Mouse (Mus musculus) hindbrain, embryonic 14.5 days (tissue): ENCODE results near the gene Thy1. TPM values are rescaled to one million over a fixed set of nuclear protein-coding genes. Genes with fewer than 3 reads are reported as not detected.

ENCODE experiments used
- ATAC-seq: fragments of 200-750 bp; cut with Nextera tagmentation; 2 replicates; pipeline ENCODE4 v1.8.0; 2017; ENCODE audit warnings: moderate number of reproducible peaks, mild to moderate bottlenecking, moderate TSS enrichment, moderate library complexity; ENCODE audit not compliant: low FRiP score
- DNase-seq: peaks from one replicate; pipeline ENCODE4 v3.0.0-alpha.2; 2015; ENCODE audit warnings: low spot score
- H3K27ac ChIP-seq: fragments of 300-500 bp; sonication (generic); 2 replicates; pipeline ENCODE4 v1.5.1; 2014; ENCODE audit warnings: mild to moderate bottlenecking, moderate library complexity
- H3K27me3 ChIP-seq: fragments of 300-500 bp; sonication (generic); 2 replicates; pipeline ENCODE4 v1.6.1; 2014; ENCODE audit warnings: mild to moderate bottlenecking, low read length, mixed read lengths; ENCODE audit not compliant: control insufficient read depth, insufficient read depth
- H3K36me3 ChIP-seq: fragments of 300-500 bp; sonication (generic); replicated peaks from 2 replicates; pipeline ENCODE4 v1.6.1; 2014; ENCODE audit not compliant: control insufficient read depth, insufficient read depth
- H3K4me1 ChIP-seq: fragments of 300-500 bp; sonication (generic); replicated peaks from 2 replicates; pipeline ENCODE4 v1.6.1; 2014; ENCODE audit warnings: antibody characterized with exemption, low read length, mixed read lengths; ENCODE audit not compliant: control insufficient read depth, insufficient read depth
- H3K4me2 ChIP-seq: fragments of 300-500 bp; sonication (generic); replicated peaks from 2 replicates; pipeline ENCODE4 v1.6.1; 2014; ENCODE audit warnings: mild to moderate bottlenecking, moderate library complexity
- H3K4me3 ChIP-seq: fragments of 300-500 bp; sonication (generic); replicated peaks from 2 replicates; pipeline ENCODE4 v1.5.1; 2014; ENCODE audit warnings: mild to moderate bottlenecking, low read length
- H3K9ac ChIP-seq: fragments of 300-500 bp; sonication (generic); 2 replicates; pipeline ENCODE4 v1.6.1; 2014
- H3K9me3 ChIP-seq: fragments of 300-500 bp; sonication (generic); 2 replicates; pipeline ENCODE4 v1.6.1; 2016; ENCODE audit warnings: low read length; ENCODE audit not compliant: control insufficient read depth
- WGBS: fragments of 180-500 bp; shearing (Covaris S2); extraction: QIAGEN DNeasy Blood & Tissue Kit; methylation state at CpG from one replicate; pipeline ENCODE4 v1.1.7; 2014; 5-methylcytosine and 5-hydroxymethylcytosine counted together
- polyA plus RNA-seq: library from polyadenylated mRNA; unstranded; fragments of >200 nt; fragmentation: Nextera tagmentation; extraction: Ambion mirVana; gene quantifications from 2 replicates; pipeline ENCODE4 v1.2.1, GENCODE M21; 2014

Gene Thy1
- polyA plus RNA-seq, 1 experiment from 2014 or later: 6.2 TPM

DNA sequence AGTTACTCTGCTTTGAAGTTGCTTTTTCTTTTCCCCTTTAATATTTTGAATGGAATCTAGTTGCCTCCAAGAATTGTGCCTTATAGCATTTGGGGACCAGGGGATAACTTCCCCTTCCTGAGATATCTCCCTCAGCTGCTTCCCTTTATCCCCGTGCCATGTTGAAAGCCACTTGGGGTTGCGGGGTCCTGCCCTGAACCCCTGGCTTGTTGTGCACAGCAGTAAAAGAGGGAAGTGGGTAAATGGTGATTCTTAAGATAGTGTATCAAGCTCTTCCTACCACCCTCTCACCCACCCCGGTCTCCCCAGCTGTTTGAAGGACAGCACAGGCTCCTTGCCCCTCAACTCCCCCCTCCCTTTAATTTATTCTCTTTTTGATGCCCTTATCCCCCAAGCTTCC is 51.6 kb downstream of the Thy1 start:
- whole genome bisulfite sequencing: 88% methylated on average over 3 of the region's 3 CpGs
- no peak overlapping the region for H3K9ac ChIP-seq

DNA sequence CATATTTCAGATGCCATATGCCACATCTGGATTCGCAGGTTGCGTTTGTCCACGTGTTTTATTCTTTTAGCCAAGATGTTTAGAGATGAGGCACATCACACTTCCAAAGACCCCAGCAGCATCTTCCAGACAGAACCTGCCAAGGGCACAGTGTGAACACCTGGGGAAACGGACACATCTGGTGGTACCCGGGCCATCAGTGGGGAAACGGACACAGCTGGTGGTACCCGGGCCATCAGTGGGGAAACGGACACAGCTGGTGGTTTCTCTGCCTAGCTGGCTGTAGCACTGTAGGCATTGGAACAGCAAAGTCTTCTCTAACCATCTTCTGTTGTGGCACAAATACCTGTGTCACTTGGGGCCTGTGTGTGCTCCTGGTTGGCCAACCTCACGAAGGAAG is 52.6 kb downstream of the Thy1 start:
- Histone ChIP-seq H3K27ac (no peak overlapping the region), H3K36me3 (peaks cover 9% of the 10 kb centered on the region; the same call in 1 of the 2 replicates), H3K4me2 (no peak overlapping the region), H3K4me1 (peaks cover 5% of the 10 kb centered on the region), H3K4me3 (no peak overlapping the region), H3K9ac (no peak overlapping the region), H3K9me3 (no peaks in the 10 kb centered on the region), H3K27me3 (no peaks in the 10 kb centered on the region)
- WGBS: 88% methylated on average over 9 of the region's 9 CpGs
- DNase-seq (no peak), ATAC-seq (no peak)

More for the DNA sequence above, 51.6 kb downstream of the Thy1 start:
- no peak for DNase-seq
- no peak overlapping the region for H3K4me2 ChIP-seq
- H3K36me3 ChIP-seq: peaks cover 9% of the 10 kb centered on the region; the same call in 1 of the 2 replicates
- peaks cover 5% of the 10 kb centered on the region for H3K4me1 ChIP-seq
- ATAC-seq: no peak
- no peaks in the 10 kb centered on the region for H3K27me3 ChIP-seq
- no peaks in the 10 kb centered on the region for H3K9me3 ChIP-seq
- no peak overlapping the region for H3K4me3 ChIP-seq
- H3K27ac ChIP-seq: no peak overlapping the region

DNA sequence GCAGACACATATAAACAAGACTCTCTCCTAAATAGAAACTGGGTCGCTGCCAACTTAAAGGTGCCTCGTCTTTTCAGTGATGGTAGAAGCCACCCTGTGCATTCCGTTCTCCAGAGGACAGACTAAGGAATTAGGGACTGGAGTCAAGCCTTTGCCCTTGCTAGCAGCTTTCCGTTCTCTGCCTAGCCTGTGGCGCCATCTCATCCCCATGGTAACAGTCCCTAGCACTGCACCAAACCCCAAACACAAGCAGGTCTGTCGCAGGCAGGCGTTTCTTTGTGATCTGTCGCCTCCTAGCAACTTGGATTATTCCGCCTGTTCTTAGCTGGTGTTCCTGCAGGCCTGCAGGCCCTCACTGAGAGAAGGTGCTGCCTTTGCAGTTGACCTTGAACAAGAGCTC is 53.4 kb downstream of the Thy1 start:
- Histone ChIP-seq H3K27ac (peak overlapping the region; percentile 68; the same call in 1 of the 2 replicates), H3K4me1 (peaks cover 5% of the 10 kb centered on the region), H3K4me2 (no peak overlapping the region), H3K9me3 (no peaks in the 10 kb centered on the region), H3K9ac (no peak overlapping the region), H3K27me3 (no peaks in the 10 kb centered on the region), H3K4me3 (no peak overlapping the region), H3K36me3 (peaks cover 5% of the 10 kb centered on the region; the same call in 1 of the 2 replicates)
- 20% methylated on average over 9 of the region's 9 CpGs for WGBS
- ATAC-seq: peak; percentile 59; the same call in 1 of the 2 replicates
- DNase-seq: no peak

Other genes starting within 250 kb of the Thy1 start
- 8.4 and 11.6 TPM in 2 replicates for gene Usp2, start 23.6 kb downstream of the Thy1 start, polyA plus RNA-seq
- gene Mfrp, start 58.3 kb downstream of the Thy1 start, polyA plus RNA-seq: 0.31 and 0.41 TPM in 2 replicates
- 7.0 and 8.0 TPM in 2 replicates for gene C1qtnf5, start 63.9 kb downstream of the Thy1 start, polyA plus RNA-seq
- gene Gm49380, start 70.1 kb downstream of the Thy1 start, polyA plus RNA-seq: 0.35 TPM in 1 of 2 replicates, not detected in the other
- gene Rnf26, start 70.1 kb downstream of the Thy1 start, polyA plus RNA-seq: 30.6 and 32.7 TPM in 2 replicates
- gene Mcam, start 91.1 kb downstream of the Thy1 start, polyA plus RNA-seq: 12.6 and 13.6 TPM in 2 replicates
- 22.4 and 22.9 TPM in 2 replicates for gene Cbl, start 190.7 kb downstream of the Thy1 start, polyA plus RNA-seq
- not detected in 2 replicates for gene Ccdc153, start 197.3 kb downstream of the Thy1 start, polyA plus RNA-seq
- 0.46 and 1.1 TPM in 2 replicates for gene Pdzd3, start 208.1 kb downstream of the Thy1 start, polyA plus RNA-seq
- 4.4 and 5.1 TPM in 2 replicates for gene Nlrx1, start 225.2 kb downstream of the Thy1 start, polyA plus RNA-seq
- 21.7 and 24.4 TPM in 2 replicates for gene Abcg4, start 245.2 kb downstream of the Thy1 start, polyA plus RNA-seq